Mouse (Mus musculus): ENCODE measurements around the gene Mgea5. TPM values are rescaled to one million over a fixed set of nuclear protein-coding genes. Genes with fewer than 3 reads are reported as not detected.
A peak's percentile ranks its signal among the peaks of the same experiment; 100 is the strongest.

The Mgea5 gene
- total and polyA plus RNA-seq, 3 experiments, result 66.4 to 283 (median 192) TPM

- TF ChIP-seq POLR2AphosphoS5 (IDR thresholded peaks at IDR 0.05; ENCODE audit: insufficient replicate concordance, low read depth, low read length), result no peak
- no peak for TF ChIP-seq GATA1 (IDR thresholded peaks at IDR 0.05; ENCODE audit: borderline replicate concordance, low read length)
- no peak for TF ChIP-seq CTCF (IDR thresholded peaks at IDR 0.05; ENCODE audit: low read depth, low read length)
- no peak for TF ChIP-seq TAL1 (conservative IDR thresholded peaks at IDR 0.05; ENCODE audit: low read depth, low read length)
- no peak for TF ChIP-seq GATA2 (IDR thresholded peaks at IDR 0.05; ENCODE audit: borderline replicate concordance, low read depth, low read length)
- no peak for ATAC-seq (ENCODE audit: extremely low read depth, insufficient number of reproducible peaks, low FRiP score, poor library complexity, severe bottlenecking)
Measured at GRCm38 (mm10) chr19:45803408-45803807, 19.8 kb upstream of the Mgea5 start.

GRCm38 (mm10) chr19:45802702-45803101 is 19.1 kb upstream of the Mgea5 start:
- Histone ChIP-seq H3K4me3 (ENCODE audit: low read depth, low read length) (no peak overlapping the region), H3K9me3 (replicated peaks) (peaks cover 6% of the 10 kb centered on the region), H3K36me3 (replicated peaks) (no peaks in the 10 kb centered on the region), H3K4me1 (ENCODE audit: insufficient read depth, low read depth, low read length) (peaks cover 29% of the 10 kb centered on the region), H3K27me3 (ENCODE audit: insufficient read depth, low read length) (peaks cover 25% of the 10 kb centered on the region)
- DNase-seq (ENCODE audit: low spot score) (no peak), ATAC-seq (ENCODE audit: extremely low read depth, insufficient number of reproducible peaks, low FRiP score, poor library complexity, severe bottlenecking) (no peak)
- no peak for TF ChIP-seq CTCF (IDR thresholded peaks at IDR 0.05; ENCODE audit: low read depth, low read length)
- no peak for TF ChIP-seq TAL1 (conservative IDR thresholded peaks at IDR 0.05; ENCODE audit: low read depth, low read length)

More at GRCm38 (mm10) chr19:45803408-45803807, 19.8 kb upstream of the Mgea5 start:
- DNase-seq (ENCODE audit: low spot score), result no peak
- H3K36me3 ChIP-seq (replicated peaks), result no peaks in the 10 kb centered on the region
- H3K9me3 ChIP-seq (replicated peaks), result peaks cover 6% of the 10 kb centered on the region
- peaks cover 29% of the 10 kb centered on the region for H3K4me1 ChIP-seq (ENCODE audit: insufficient read depth, low read depth, low read length)
- no peak overlapping the region for H3K4me3 ChIP-seq (ENCODE audit: low read depth, low read length)
- peaks cover 25% of the 10 kb centered on the region for H3K27me3 ChIP-seq (ENCODE audit: insufficient read depth, low read length)

- Histone ChIP-seq H3K36me3 (replicated peaks) (no peaks in the 10 kb centered on the region), H3K27me3 (ENCODE audit: insufficient read depth, low read length) (peaks cover 7% of the 10 kb centered on the region), H3K4me1 (ENCODE audit: insufficient read depth, low read depth, low read length) (peaks cover 30% of the 10 kb centered on the region), H3K9me3 (replicated peaks) (peaks cover 6% of the 10 kb centered on the region), H3K4me3 (ENCODE audit: low read depth, low read length) (no peak overlapping the region)
- ATAC-seq (ENCODE audit: extremely low read depth, insufficient number of reproducible peaks, low FRiP score, poor library complexity, severe bottlenecking), result no peak
- DNase-seq (ENCODE audit: low spot score), result no peak
- TF ChIP-seq GATA2 (IDR thresholded peaks at IDR 0.05; ENCODE audit: borderline replicate concordance, low read depth, low read length), result no peak
- TF ChIP-seq CTCF (IDR thresholded peaks at IDR 0.05; ENCODE audit: low read depth, low read length), result no peak
- TF ChIP-seq GATA1 (IDR thresholded peaks at IDR 0.05; ENCODE audit: borderline replicate concordance, low read length), result no peak
- TF ChIP-seq TAL1 (conservative IDR thresholded peaks at IDR 0.05; ENCODE audit: low read depth, low read length), result no peak
- TF ChIP-seq POLR2AphosphoS5 (IDR thresholded peaks at IDR 0.05; ENCODE audit: insufficient replicate concordance, low read depth, low read length), result no peak
Measured at GRCm38 (mm10) chr19:45796879-45797278, 13.2 kb upstream of the Mgea5 start.

GRCm38 (mm10) chr19:45796061-45796556 is 12.5 kb upstream of the Mgea5 start:
- DNase-seq (ENCODE audit: low spot score) (no peak), ATAC-seq (ENCODE audit: extremely low read depth, insufficient number of reproducible peaks, low FRiP score, poor library complexity, severe bottlenecking) (no peak)
- Histone ChIP-seq H3K36me3 (replicated peaks) (no peaks in the 10 kb centered on the region), H3K4me1 (ENCODE audit: insufficient read depth, low read depth, low read length) (peaks cover 33% of the 10 kb centered on the region), H3K9me3 (replicated peaks) (peaks cover 6% of the 10 kb centered on the region), H3K27me3 (ENCODE audit: insufficient read depth, low read length) (peaks cover 4% of the 10 kb centered on the region), H3K4me3 (ENCODE audit: low read depth, low read length) (peak overlapping the region; percentile 39; the same call in 1 of the 2 replicates)
- TF ChIP-seq TAL1 (conservative IDR thresholded peaks at IDR 0.05; ENCODE audit: low read depth, low read length) (no peak), POLR2AphosphoS5 (IDR thresholded peaks at IDR 0.05; ENCODE audit: insufficient replicate concordance, low read depth, low read length) (no peak)

GRCm38 (mm10) chr19:45795406-45795944 is 11.8 kb upstream of the Mgea5 start:
- Histone ChIP-seq H3K36me3 (replicated peaks) (no peaks in the 10 kb centered on the region), H3K9me3 (replicated peaks) (peaks cover 6% of the 10 kb centered on the region), H3K4me1 (ENCODE audit: insufficient read depth, low read depth, low read length) (peaks cover 39% of the 10 kb centered on the region), H3K4me3 (ENCODE audit: low read depth, low read length) (peak overlapping the region; percentile 39; the same call in 1 of the 2 replicates), H3K27me3 (ENCODE audit: insufficient read depth, low read length) (peaks cover 4% of the 10 kb centered on the region)
- TF ChIP-seq POLR2AphosphoS5 (IDR thresholded peaks at IDR 0.05; ENCODE audit: insufficient replicate concordance, low read depth, low read length) (no peak), GATA2 (IDR thresholded peaks at IDR 0.05; ENCODE audit: borderline replicate concordance, low read depth, low read length) (no peak), TAL1 (conservative IDR thresholded peaks at IDR 0.05; ENCODE audit: low read depth, low read length) (no peak), GATA1 (IDR thresholded peaks at IDR 0.05; ENCODE audit: borderline replicate concordance, low read length) (no peak), CTCF (IDR thresholded peaks at IDR 0.05; ENCODE audit: low read depth, low read length) (no peak)
- ATAC-seq (ENCODE audit: extremely low read depth, insufficient number of reproducible peaks, low FRiP score, poor library complexity, severe bottlenecking), result no peak
- no peak for DNase-seq (ENCODE audit: low spot score)

- ATAC-seq (ENCODE audit: extremely low read depth, insufficient number of reproducible peaks, low FRiP score, poor library complexity, severe bottlenecking) (no peak), DNase-seq (ENCODE audit: low spot score) (no peak)
- Histone ChIP-seq H3K9me3 (replicated peaks) (0 out of 2 replicates have a peak, but pooled peaks cover under 1% of the 10 kb centered on the region), H3K36me3 (replicated peaks) (no peaks in the 10 kb centered on the region), H3K27me3 (ENCODE audit: insufficient read depth, low read length) (peaks cover 4% of the 10 kb centered on the region; the same call in 1 of the 2 replicates), H3K4me3 (ENCODE audit: low read depth, low read length) (no peak overlapping the region), H3K4me1 (ENCODE audit: insufficient read depth, low read depth, low read length) (peaks cover 41% of the 10 kb centered on the region)
- TF ChIP-seq POLR2AphosphoS5 (IDR thresholded peaks at IDR 0.05; ENCODE audit: insufficient replicate concordance, low read depth, low read length) (no peak), GATA2 (IDR thresholded peaks at IDR 0.05; ENCODE audit: borderline replicate concordance, low read depth, low read length) (no peak), GATA1 (IDR thresholded peaks at IDR 0.05; ENCODE audit: borderline replicate concordance, low read length) (no peak), TAL1 (conservative IDR thresholded peaks at IDR 0.05; ENCODE audit: low read depth, low read length) (no peak), CTCF (IDR thresholded peaks at IDR 0.05; ENCODE audit: low read depth, low read length) (no peak)
Measured at GRCm38 (mm10) chr19:45794718-45795117, 11.1 kb upstream of the Mgea5 start.

Measured in G1E (cell line).